Mouse (Mus musculus): ENCODE results near the gene Mrps17. TPM values are rescaled to one million over a fixed set of nuclear protein-coding genes. Genes with fewer than 3 reads are reported as not detected.
A peak's percentile ranks its signal among the peaks of the same experiment; 100 is the strongest.

Mrps17 gene
- polyA plus RNA-seq, 1 experiment from 2014 or later, result 189 TPM

GRCm38 (mm10) chr5:129725774-129726392, 10.6 kb downstream of the Mrps17 start:
- 29% methylated on average over 7 of the region's 7 CpGs for WGBS
- DNase-seq (ENCODE audit: low spot score) (peak; percentile 32), ATAC-seq (ENCODE audit: insufficient number of reproducible peaks, low FRiP score, low TSS enrichment, low read depth) (no peak)
- Histone ChIP-seq H3K4me3 (ENCODE audit: low read depth, low read length) (peak overlapping the region; percentile 72), H3K9me3 (ENCODE audit: control insufficient read depth, low read length) (no peaks in the 10 kb centered on the region), H3K27me3 (ENCODE audit: control insufficient read depth, insufficient read depth, low read length) (no peaks in the 10 kb centered on the region), H3K36me3 (ENCODE audit: control insufficient read depth, insufficient read depth, low read length) (no peaks in the 10 kb centered on the region), H3K4me1 (ENCODE audit: control insufficient read depth, insufficient read depth, low read length) (no peaks in the 10 kb centered on the region; the same call in 1 of the 2 replicates), H3K9ac (ENCODE audit: low read length) (peak overlapping the region; percentile 95), H3K4me2 (ENCODE audit: low read depth, severe bottlenecking) (peak overlapping the region; percentile 50), H3K27ac (replicated peaks; ENCODE audit: low read depth, low read length) (no peak overlapping the region)

- DNase-seq (ENCODE audit: low spot score) (no peak), ATAC-seq (ENCODE audit: insufficient number of reproducible peaks, low FRiP score, low TSS enrichment, low read depth) (no peak)
- Histone ChIP-seq H3K9me3 (ENCODE audit: control insufficient read depth, low read length) (no peaks in the 10 kb centered on the region), H3K4me3 (ENCODE audit: low read depth, low read length) (no peak overlapping the region), H3K36me3 (ENCODE audit: control insufficient read depth, insufficient read depth, low read length) (no peaks in the 10 kb centered on the region), H3K4me2 (ENCODE audit: low read depth, severe bottlenecking) (no peak overlapping the region), H3K4me1 (ENCODE audit: control insufficient read depth, insufficient read depth, low read length) (peaks cover 2% of the 10 kb centered on the region; the same call in 1 of the 2 replicates), H3K9ac (ENCODE audit: low read length) (no peak overlapping the region), H3K27me3 (ENCODE audit: control insufficient read depth, insufficient read depth, low read length) (no peaks in the 10 kb centered on the region), H3K27ac (replicated peaks; ENCODE audit: low read depth, low read length) (no peak overlapping the region)
- WGBS, result 81% methylated on average over 3 of the region's 3 CpGs
Measured at GRCm38 (mm10) chr5:129726784-129727183, 11.5 kb downstream of the Mrps17 start.

DNA sequence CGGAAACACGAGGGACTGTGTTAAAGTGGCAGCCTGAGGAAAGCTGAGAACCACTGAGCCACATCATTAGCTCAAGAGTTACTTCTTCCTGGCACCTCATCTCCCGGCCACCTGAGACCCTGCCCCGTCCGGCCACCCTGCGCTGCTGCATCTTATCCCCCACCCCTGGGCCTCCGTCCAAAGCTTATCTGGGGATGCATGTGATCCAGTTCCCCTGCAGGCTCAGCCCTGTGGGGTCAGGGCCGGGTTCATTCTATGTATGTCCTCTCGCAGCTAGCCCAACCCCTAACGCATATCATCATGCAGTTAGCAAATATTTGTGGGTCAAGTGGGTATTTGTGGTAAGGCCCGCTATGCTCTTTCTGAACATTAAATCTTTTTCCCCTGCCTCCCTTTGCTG, 14.0 kb downstream of the Mrps17 start:
- H3K4me1 ChIP-seq (ENCODE audit: control insufficient read depth, insufficient read depth, low read length), result peaks cover 2% of the 10 kb centered on the region; the same call in 1 of the 2 replicates
- H3K27ac ChIP-seq (replicated peaks; ENCODE audit: low read depth, low read length), result no peak overlapping the region
- H3K4me3 ChIP-seq (ENCODE audit: low read depth, low read length), result no peak overlapping the region
- DNase-seq (ENCODE audit: low spot score) (no peak), ATAC-seq (ENCODE audit: insufficient number of reproducible peaks, low FRiP score, low TSS enrichment, low read depth) (no peak)
- no peak overlapping the region for H3K4me2 ChIP-seq (ENCODE audit: low read depth, severe bottlenecking)
- 75% methylated on average over 11 of the region's 11 CpGs for WGBS
- H3K27me3 ChIP-seq (ENCODE audit: control insufficient read depth, insufficient read depth, low read length), result no peaks in the 10 kb centered on the region
- H3K36me3 ChIP-seq (ENCODE audit: control insufficient read depth, insufficient read depth, low read length), result no peaks in the 10 kb centered on the region
- H3K9ac ChIP-seq (ENCODE audit: low read length), result no peak overlapping the region; the same call in 1 of the 2 replicates
- no peaks in the 10 kb centered on the region for H3K9me3 ChIP-seq (ENCODE audit: control insufficient read depth, low read length)

DNA sequence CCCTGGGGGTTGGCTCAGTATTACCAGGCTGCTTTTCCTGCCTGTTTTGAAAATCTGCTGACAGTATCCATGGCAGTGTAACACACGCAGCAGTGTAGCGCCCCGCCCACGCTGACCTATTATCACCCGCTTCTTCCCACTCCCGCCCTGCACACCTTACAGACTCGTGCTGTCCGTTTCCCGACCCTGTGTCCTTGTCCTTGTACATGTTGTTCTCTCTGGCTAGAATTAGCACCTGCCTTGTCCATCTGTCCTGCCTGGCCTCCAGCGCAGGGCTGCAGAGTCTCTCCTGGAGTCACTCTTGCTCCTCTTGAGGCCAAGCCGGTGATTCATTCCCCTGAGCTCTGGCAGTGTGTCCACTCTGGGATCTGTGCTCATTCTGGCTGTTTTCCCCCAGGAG, 15.0 kb downstream of the Mrps17 start:
- no peak for DNase-seq (ENCODE audit: low spot score)
- no peaks in the 10 kb centered on the region for H3K9me3 ChIP-seq (ENCODE audit: control insufficient read depth, low read length)
- H3K36me3 ChIP-seq (ENCODE audit: control insufficient read depth, insufficient read depth, low read length), result no peaks in the 10 kb centered on the region
- no peak overlapping the region for H3K4me3 ChIP-seq (ENCODE audit: low read depth, low read length)
- H3K9ac ChIP-seq (ENCODE audit: low read length), result no peak overlapping the region
- ATAC-seq (ENCODE audit: insufficient number of reproducible peaks, low FRiP score, low TSS enrichment, low read depth), result no peak
- H3K27ac ChIP-seq (replicated peaks; ENCODE audit: low read depth, low read length), result no peak overlapping the region
- H3K27me3 ChIP-seq (ENCODE audit: control insufficient read depth, insufficient read depth, low read length), result no peaks in the 10 kb centered on the region
- peaks cover 2% of the 10 kb centered on the region; the same call in 1 of the 2 replicates for H3K4me1 ChIP-seq (ENCODE audit: control insufficient read depth, insufficient read depth, low read length)
- H3K4me2 ChIP-seq (ENCODE audit: low read depth, severe bottlenecking), result no peak overlapping the region
- WGBS, result 72% methylated on average over 11 of the region's 11 CpGs

DNA sequence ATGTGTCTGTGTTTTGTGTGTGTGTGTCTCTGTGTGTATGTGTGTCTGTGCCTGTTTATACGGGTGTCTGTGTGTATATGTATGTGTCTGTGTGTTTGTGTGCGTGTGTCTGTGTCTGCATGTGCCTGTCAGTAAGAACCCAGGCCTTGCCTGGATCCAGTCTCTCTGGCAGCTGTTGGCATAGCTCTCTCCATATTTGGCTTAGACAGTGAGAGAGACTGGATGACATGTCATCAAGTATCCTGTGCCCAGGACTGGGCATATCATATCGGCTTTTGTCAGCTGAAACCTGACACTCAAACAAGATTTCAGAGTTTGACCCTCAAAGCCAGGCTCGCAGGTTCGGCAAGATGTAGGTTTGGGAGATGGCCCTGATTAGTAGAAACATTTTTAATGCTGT, 15.7 kb downstream of the Mrps17 start:
- Histone ChIP-seq H3K9me3 (ENCODE audit: control insufficient read depth, low read length) (no peaks in the 10 kb centered on the region), H3K27ac (replicated peaks; ENCODE audit: low read depth, low read length) (no peak overlapping the region), H3K9ac (ENCODE audit: low read length) (no peak overlapping the region), H3K27me3 (ENCODE audit: control insufficient read depth, insufficient read depth, low read length) (no peaks in the 10 kb centered on the region), H3K36me3 (ENCODE audit: control insufficient read depth, insufficient read depth, low read length) (no peaks in the 10 kb centered on the region), H3K4me2 (ENCODE audit: low read depth, severe bottlenecking) (no peak overlapping the region), H3K4me1 (ENCODE audit: control insufficient read depth, insufficient read depth, low read length) (peaks cover 2% of the 10 kb centered on the region; the same call in 1 of the 2 replicates), H3K4me3 (ENCODE audit: low read depth, low read length) (no peak overlapping the region)
- ATAC-seq (ENCODE audit: insufficient number of reproducible peaks, low FRiP score, low TSS enrichment, low read depth), result no peak
- 60% methylated on average over 5 of the region's 5 CpGs for WGBS
- no peak for DNase-seq (ENCODE audit: low spot score)

DNA sequence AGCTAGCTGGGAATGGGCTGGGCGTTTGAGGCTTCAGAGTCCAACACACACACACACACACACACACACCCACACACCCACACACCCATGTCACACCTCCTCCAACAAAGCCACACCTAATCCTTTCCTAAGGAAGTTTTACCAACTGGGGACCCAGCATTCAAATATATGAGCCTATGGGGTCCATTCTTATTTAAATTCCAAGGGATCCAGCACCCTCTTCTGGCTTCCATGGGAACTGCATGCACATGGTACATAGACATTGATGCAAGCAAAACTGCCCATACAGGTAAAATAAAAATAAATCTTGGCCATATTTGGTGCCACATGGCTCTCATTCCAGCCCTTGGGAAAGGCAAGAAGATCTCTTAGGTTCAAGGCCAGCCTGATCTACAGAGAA, 25.7 kb downstream of the Mrps17 start:
- Histone ChIP-seq H3K9me3 (ENCODE audit: control insufficient read depth, low read length) (no peaks in the 10 kb centered on the region), H3K36me3 (ENCODE audit: control insufficient read depth, insufficient read depth, low read length) (no peaks in the 10 kb centered on the region; the same call in 1 of the 2 replicates), H3K4me3 (ENCODE audit: low read depth, low read length) (no peak overlapping the region), H3K4me1 (ENCODE audit: control insufficient read depth, insufficient read depth, low read length) (no peaks in the 10 kb centered on the region), H3K27me3 (ENCODE audit: control insufficient read depth, insufficient read depth, low read length) (no peaks in the 10 kb centered on the region), H3K4me2 (ENCODE audit: low read depth, severe bottlenecking) (no peak overlapping the region), H3K27ac (replicated peaks; ENCODE audit: low read depth, low read length) (no peak overlapping the region), H3K9ac (ENCODE audit: low read length) (no peak overlapping the region)
- DNase-seq (ENCODE audit: low spot score) (peak; percentile 38), ATAC-seq (ENCODE audit: insufficient number of reproducible peaks, low FRiP score, low TSS enrichment, low read depth) (no peak)
- WGBS, result 89% methylated on average over 1 of the region's 1 CpGs

GRCm38 (mm10) chr5:129742903-129743488, 27.7 kb downstream of the Mrps17 start:
- Histone ChIP-seq H3K27ac (replicated peaks; ENCODE audit: low read depth, low read length) (no peak overlapping the region), H3K4me2 (ENCODE audit: low read depth, severe bottlenecking) (no peak overlapping the region), H3K9me3 (ENCODE audit: control insufficient read depth, low read length) (no peaks in the 10 kb centered on the region), H3K27me3 (ENCODE audit: control insufficient read depth, insufficient read depth, low read length) (no peaks in the 10 kb centered on the region), H3K4me3 (ENCODE audit: low read depth, low read length) (no peak overlapping the region), H3K36me3 (ENCODE audit: control insufficient read depth, insufficient read depth, low read length) (peaks cover 2% of the 10 kb centered on the region; the same call in 1 of the 2 replicates), H3K4me1 (ENCODE audit: control insufficient read depth, insufficient read depth, low read length) (no peaks in the 10 kb centered on the region), H3K9ac (ENCODE audit: low read length) (no peak overlapping the region)
- ATAC-seq (ENCODE audit: insufficient number of reproducible peaks, low FRiP score, low TSS enrichment, low read depth) (no peak), DNase-seq (ENCODE audit: low spot score) (no peak)
- WGBS, result 86% methylated on average over 7 of the region's 7 CpGs

DNA sequence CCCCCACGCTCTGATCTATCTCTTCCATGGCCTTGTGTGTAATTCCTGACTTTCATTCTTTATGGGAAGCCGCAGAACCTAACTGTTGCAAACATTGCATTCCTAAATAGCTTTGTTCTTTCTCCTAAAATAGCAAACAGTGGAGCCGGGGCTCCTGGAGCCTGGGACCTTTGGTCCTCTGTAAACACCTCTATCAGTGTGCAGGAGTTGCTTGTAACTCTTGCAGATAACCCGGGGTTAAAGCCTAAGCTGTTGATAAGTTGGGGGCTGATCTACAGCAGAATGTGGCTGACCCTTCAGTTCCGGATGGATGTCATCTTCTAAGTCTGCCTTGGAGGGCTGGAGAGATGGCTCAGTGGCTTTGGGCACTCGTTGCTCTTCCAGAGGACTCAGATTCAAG, 28.8 kb downstream of the Mrps17 start:
- Histone ChIP-seq H3K9ac (ENCODE audit: low read length) (no peak overlapping the region), H3K36me3 (ENCODE audit: control insufficient read depth, insufficient read depth, low read length) (peaks cover 4% of the 10 kb centered on the region), H3K4me3 (ENCODE audit: low read depth, low read length) (no peak overlapping the region), H3K9me3 (ENCODE audit: control insufficient read depth, low read length) (no peaks in the 10 kb centered on the region), H3K4me1 (ENCODE audit: control insufficient read depth, insufficient read depth, low read length) (no peaks in the 10 kb centered on the region), H3K4me2 (ENCODE audit: low read depth, severe bottlenecking) (no peak overlapping the region), H3K27me3 (ENCODE audit: control insufficient read depth, insufficient read depth, low read length) (no peaks in the 10 kb centered on the region), H3K27ac (replicated peaks; ENCODE audit: low read depth, low read length) (no peak overlapping the region)
- DNase-seq (ENCODE audit: low spot score) (no peak), ATAC-seq (ENCODE audit: insufficient number of reproducible peaks, low FRiP score, low TSS enrichment, low read depth) (no peak)
- 65% methylated on average over 6 of the region's 6 CpGs for WGBS
